Mouse (Mus musculus) gastrocnemius, adult 18-20 months (tissue): ENCODE data around the gene Gm44805. TPM values are rescaled to one million over a fixed set of nuclear protein-coding genes. Genes with fewer than 3 reads are reported as not detected.
A peak's percentile ranks its signal among the peaks of the same experiment; 100 is the strongest.

Experiments
- DNase-seq: peaks from one replicate; pipeline ENCODE4 v3.0.0; 2021; ENCODE audit warnings: low spot score
- total RNA-seq, 2 experiments: library from RNA; stranded (reverse); gene quantifications; 2 replicates each; pipeline ENCODE4 v1.2.3; 2021

The Gm44805 gene
- total RNA-seq, 2 experiments from 2014 or later, result not detected

GRCm38 (mm10) chr7:19678901-19679300, 2.3 kb downstream of the Gm44805 start:
- no peak for DNase-seq

DNA sequence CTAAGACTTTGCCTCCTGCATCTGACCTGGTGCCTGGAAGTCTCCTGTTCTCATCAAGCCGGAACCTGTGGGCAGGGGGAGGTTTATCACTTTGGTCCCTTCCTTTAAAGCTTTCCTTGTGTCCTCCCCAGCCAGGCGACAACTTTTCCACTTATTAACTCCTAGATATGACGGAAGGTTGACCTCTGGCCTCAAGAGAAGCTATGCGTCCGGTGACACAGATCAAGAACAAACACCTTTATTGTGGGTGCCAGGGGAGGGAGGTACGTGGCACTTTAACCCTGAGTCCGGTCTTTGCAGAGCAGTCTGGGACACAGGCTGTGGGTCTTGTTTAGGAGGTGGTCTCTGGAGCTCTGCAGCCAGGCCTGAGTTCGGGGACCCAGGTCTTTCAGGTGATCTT, 3.4 kb downstream of the Gm44805 start, which contains the start of gene Apoc2:
Gene Apoc2, minus strand, starts transcription at position 70 of the 400 bp plus-strand sequence.
- DNase-seq, result no peak

DNA sequence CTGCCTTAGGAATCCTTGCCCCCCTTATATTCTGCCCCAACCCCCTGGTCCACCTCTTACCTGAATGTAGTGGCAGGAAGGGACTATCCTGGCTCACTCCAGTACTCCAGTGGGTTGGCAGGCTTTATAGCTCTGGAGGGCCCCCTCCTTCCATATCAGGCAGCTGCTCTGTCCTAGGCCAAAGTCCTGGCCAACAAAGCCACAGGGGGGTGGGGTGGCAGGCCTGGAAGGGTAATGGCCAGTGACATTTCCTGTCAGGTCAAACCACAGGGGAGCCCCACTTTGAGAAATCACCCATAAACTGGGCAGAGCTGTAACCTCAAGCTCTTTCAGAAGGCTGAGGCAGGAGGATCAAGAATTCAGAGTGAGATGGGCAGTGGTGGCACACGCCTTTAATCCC, 4.6 kb downstream of the Gm44805 start:
- no peak for DNase-seq

DNA sequence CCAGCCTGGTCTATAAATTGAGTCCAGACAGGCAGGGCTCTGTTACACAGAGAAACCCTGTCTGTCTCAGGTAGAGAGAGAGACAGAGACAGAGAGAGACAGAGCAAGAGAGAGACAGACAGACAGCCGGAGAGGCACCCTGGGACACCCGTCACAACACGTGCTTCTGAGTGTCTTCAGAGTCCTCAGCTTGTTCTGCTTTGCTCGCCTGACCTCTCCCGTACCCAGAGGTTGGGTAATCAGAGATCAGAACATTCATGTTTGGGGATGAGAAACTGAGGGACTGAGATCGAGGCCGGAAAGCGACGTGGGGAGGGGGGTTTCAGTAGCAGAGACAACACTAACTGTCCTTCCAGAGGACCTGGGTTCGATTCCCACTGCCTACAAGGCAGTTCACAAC, 5.4 kb downstream of the Gm44805 start:
- no peak for DNase-seq

DNA sequence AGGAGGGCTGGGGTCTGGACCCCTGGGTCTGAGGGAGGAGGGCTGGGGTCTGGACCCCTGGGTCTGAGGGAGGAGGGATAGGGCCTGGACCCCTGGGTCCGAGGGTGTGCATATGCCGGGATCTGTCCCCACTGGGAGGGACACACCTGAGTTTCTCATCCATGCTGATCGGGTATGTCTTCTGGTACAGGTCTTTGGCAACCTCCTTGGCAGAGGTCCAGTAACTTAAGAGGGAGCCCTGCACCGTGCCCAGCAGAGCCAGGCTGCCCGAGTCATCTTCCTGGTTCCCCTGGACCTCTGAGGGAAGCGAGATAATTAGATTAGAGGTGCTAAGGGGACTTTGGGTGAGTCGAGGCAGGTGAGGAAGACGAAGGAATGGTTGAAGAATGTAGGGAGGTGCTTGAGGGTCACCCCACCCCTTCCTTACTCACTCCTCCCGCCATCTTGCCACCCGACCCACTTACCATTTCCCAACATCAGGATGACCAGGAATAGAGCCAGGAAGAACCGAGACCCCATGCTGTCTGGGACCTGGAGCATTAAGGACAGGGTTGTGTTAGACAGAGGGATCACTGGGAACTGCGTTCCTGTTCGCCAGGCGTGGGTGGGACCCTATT, 8.0 kb downstream of the Gm44805 start:
- DNase-seq, result no peak

DNA sequence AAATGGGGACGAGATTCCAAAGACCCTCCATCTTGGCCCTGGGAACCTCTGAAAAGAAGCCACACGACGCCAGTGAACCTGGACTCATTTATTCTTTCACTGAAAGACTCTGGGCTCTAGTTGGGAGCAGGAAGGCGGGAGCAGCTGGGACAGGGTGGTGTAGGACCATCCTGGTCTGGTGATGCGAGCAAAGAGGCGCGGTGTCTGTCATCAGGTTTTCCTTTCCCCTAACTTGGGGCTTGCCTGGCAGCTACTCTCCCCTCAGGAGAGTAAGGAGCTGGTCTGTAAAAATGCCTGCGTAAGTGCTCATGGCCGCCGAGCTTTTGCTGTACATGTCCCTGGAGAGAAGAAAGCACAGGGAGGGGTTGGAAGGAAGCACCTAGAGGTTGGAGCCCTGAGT, 9.7 kb downstream of the Gm44805 start:
- DNase-seq, result no peak

- peak; percentile 94 for DNase-seq
Measured at GRCm38 (mm10) chr7:19668947-19669721, 12.1 kb downstream of the Gm44805 start.

- DNase-seq, result no peak
Measured at GRCm38 (mm10) chr7:19667434-19667833, 13.8 kb downstream of the Gm44805 start.

GRCm38 (mm10) chr7:19666750-19667149, 14.5 kb downstream of the Gm44805 start:
- no peak for DNase-seq

GRCm38 (mm10) chr7:19664955-19665841, 16.0 kb downstream of the Gm44805 start, which contains the start of gene Clptm1:
TSS of gene Clptm1 (minus strand) at chr7:19665033.
- DNase-seq, result peak; percentile 98

DNA sequence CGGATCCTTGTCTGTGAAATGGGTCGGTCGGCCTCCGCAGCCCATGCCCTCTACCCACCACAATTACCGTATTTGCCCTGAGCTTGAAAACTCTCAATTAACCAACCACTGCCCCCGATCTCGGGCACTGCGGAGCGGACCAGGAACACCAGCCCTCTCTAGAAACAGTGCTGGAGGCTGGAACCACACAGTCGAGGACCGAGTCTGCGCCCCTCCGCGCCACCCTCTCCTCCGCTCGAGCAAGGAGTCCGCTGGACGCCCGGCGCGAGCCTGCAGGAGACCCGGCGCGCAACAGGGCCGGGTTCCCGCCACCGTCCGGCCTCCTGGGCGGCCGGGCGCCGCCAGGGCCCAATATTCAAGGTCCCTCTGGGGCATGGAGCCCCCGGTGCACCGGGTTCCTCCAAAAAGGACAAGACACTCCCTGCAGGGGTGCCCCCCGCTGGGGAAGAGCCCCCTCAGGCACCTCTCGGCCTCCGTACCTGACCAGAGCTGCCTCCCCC, 16.7 kb downstream of the Gm44805 start:
- DNase-seq, result no peak

- no peak for DNase-seq
Measured at GRCm38 (mm10) chr7:19663940-19664339, 17.3 kb downstream of the Gm44805 start.

DNA sequence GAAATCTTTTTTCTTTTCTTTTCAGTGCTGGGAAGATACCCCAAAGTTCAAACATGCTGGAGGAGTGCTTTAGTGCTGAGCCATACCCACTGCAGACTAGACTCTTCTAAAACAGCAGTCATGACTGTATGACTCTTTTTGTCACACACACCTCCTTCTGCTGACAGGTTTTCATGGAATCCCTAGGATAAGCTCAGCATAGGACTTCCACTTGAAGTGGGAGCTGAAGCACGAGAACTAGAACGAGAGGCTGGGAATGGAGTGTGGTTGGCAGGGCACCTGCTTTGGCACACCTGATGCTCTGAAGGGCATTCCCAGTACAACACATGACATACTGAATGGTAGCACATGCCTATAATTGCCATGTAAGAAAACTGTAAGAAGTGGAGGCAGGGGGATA, 28.6 kb downstream of the Gm44805 start:
- DNase-seq, result no peak

GRCm38 (mm10) chr7:19651063-19651786, 30.0 kb downstream of the Gm44805 start:
- no peak for DNase-seq

- DNase-seq, result no peak
Measured at GRCm38 (mm10) chr7:19641223-19641622, 40.0 kb downstream of the Gm44805 start.

DNA sequence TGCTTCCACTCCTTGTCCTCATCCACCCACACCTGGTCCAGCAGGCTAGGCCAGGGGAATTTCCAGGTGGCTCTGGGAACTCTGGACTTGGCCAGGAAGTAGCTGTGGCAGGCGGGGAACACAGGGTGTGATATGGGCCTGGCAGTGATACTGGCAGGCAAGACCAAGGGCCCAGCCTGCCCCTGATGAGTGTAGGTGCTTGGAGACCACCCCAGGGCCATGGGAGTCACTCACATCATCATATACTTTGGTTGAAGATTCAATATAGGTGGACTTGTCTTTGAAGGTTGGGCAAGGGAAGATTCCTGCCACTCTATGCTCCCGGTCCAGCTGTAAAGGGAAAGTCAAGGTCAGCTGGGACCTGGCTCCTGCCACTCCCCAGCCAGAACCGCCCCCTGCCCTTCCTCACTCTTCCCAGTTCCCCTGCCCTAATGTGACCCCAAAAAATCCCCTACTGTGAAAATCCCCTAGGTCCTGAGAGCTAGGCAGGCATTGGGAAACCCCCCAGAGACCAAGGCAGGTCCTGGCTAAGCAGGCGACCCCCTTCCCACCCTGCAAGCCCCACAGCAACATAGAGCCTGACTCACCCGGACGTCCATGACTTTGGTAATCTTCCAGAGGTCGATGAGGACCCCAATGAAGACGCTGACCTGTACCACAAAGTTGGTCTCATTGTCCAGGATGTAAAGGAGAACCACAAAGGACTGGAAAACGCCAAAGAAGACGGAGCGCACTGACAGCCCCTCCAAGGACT, 46.0 kb downstream of the Gm44805 start:
- no peak for DNase-seq

- peak; percentile 41 for DNase-seq
Measured at GRCm38 (mm10) chr7:19634591-19634990, 46.6 kb downstream of the Gm44805 start.

- no peak for DNase-seq
Measured at GRCm38 (mm10) chr7:19633855-19634254, 47.4 kb downstream of the Gm44805 start.

DNA sequence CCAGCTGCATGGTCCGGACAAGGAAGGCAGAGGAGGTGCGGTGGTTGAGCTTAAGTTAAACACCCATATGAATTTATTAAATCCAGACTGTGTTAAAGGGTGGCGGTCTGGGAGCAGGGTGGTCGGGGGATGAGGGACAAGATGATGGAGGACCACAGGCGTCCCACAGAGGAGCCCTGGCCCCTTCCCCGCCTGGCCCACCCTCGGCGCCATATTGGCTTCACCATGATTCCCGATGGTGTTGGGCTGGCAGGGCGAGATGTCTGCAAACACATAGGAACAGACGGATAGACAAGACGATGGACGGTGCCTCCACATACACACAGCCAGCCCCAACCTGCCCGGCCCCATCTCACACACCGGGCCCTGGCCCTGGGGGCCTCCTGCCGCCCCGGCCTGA, 48.0 kb downstream of the Gm44805 start:
- DNase-seq, result no peak

DNA sequence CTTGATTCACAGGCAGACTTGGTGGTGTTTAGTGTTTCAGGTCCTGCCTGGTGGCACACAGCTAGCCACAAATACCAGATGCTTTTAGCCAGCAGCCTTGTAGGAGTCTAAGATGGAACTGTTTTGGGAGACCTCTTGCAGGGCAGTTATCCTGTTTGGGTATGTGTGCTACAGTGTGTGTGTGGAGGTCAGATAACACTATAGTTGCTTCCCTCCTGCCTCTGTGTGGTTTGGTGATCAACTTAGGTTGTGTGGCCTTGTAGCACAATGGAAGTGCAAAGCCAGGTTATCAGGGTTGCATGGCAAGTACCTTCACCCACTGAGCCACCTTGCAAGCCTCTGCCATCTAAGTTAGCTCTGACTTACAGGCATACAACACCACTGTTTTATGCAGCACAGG, 48.5 kb downstream of the Gm44805 start:
- no peak for DNase-seq
